Mouse (Mus musculus): ENCODE results near the gene Cntnap1. TPM values are rescaled to one million over a fixed set of nuclear protein-coding genes. Genes with fewer than 3 reads are reported as not detected.

Gene Cntnap1
- polyA plus RNA-seq, 1 experiment from 2014 or later: 2.3 TPM

- no peak for DNase-seq
- 58% methylated on average over 17 of the region's 17 CpGs for WGBS
- no peak; the same call in 1 of the 2 replicates for ATAC-seq (ENCODE audit: low FRiP score, low TSS enrichment)
Observed at GRCm38 (mm10) chr11:101190913-101191907, 20.9 kb downstream of the Cntnap1 start.

GRCm38 (mm10) chr11:101191919-101192470 is 21.7 kb downstream of the Cntnap1 start:
- H3K9me3 ChIP-seq (ENCODE audit: control insufficient read depth, low read length): no peaks in the 10 kb centered on the region
- no peak overlapping the region for H3K9ac ChIP-seq (replicated peaks; ENCODE audit: low read length)
- H3K4me2 ChIP-seq (ENCODE audit: low read length): no peak overlapping the region
- H3K36me3 ChIP-seq (ENCODE audit: control insufficient read depth, insufficient read depth, low read length): peaks cover 26% of the 10 kb centered on the region
- H3K4me3 ChIP-seq (replicated peaks; ENCODE audit: low read depth, low read length): no peak overlapping the region
- H3K4me1 ChIP-seq (ENCODE audit: control insufficient read depth, insufficient read depth, low read length): peaks cover 15% of the 10 kb centered on the region; the same call in 1 of the 2 replicates
- 82% methylated on average over 4 of the region's 4 CpGs for WGBS
- no peak for ATAC-seq (ENCODE audit: low FRiP score, low TSS enrichment)
- H3K27ac ChIP-seq (replicated peaks; ENCODE audit: low read depth, low read length): no peak overlapping the region
- no peak for DNase-seq
- H3K27me3 ChIP-seq (ENCODE audit: control insufficient read depth, insufficient read depth, low read length): no peaks in the 10 kb centered on the region

More at GRCm38 (mm10) chr11:101190913-101191907, 20.9 kb downstream of the Cntnap1 start:
- peaks cover 15% of the 10 kb centered on the region; the same call in 1 of the 2 replicates for H3K4me1 ChIP-seq (ENCODE audit: control insufficient read depth, insufficient read depth, low read length)
- H3K9me3 ChIP-seq (ENCODE audit: control insufficient read depth, low read length): no peaks in the 10 kb centered on the region
- no peaks in the 10 kb centered on the region for H3K27me3 ChIP-seq (ENCODE audit: control insufficient read depth, insufficient read depth, low read length)
- no peak overlapping the region for H3K4me2 ChIP-seq (ENCODE audit: low read length)
- H3K36me3 ChIP-seq (ENCODE audit: control insufficient read depth, insufficient read depth, low read length): peaks cover 18% of the 10 kb centered on the region
- peak overlapping the region; percentile 75; the same call in 1 of the 2 replicates for H3K27ac ChIP-seq (replicated peaks; ENCODE audit: low read depth, low read length)
- no peak overlapping the region for H3K4me3 ChIP-seq (replicated peaks; ENCODE audit: low read depth, low read length)
- no peak overlapping the region for H3K9ac ChIP-seq (replicated peaks; ENCODE audit: low read length)

GRCm38 (mm10) chr11:101192646-101193045 is 22.3 kb downstream of the Cntnap1 start:
- 92% methylated on average over 6 of the region's 6 CpGs for WGBS
- Histone ChIP-seq H3K9me3 (ENCODE audit: control insufficient read depth, low read length) (no peaks in the 10 kb centered on the region), H3K4me2 (ENCODE audit: low read length) (no peak overlapping the region), H3K27ac (replicated peaks; ENCODE audit: low read depth, low read length) (no peak overlapping the region), H3K4me1 (ENCODE audit: control insufficient read depth, insufficient read depth, low read length) (peaks cover 15% of the 10 kb centered on the region; the same call in 1 of the 2 replicates), H3K36me3 (ENCODE audit: control insufficient read depth, insufficient read depth, low read length) (peaks cover 29% of the 10 kb centered on the region), H3K4me3 (replicated peaks; ENCODE audit: low read depth, low read length) (no peak overlapping the region), H3K27me3 (ENCODE audit: control insufficient read depth, insufficient read depth, low read length) (no peaks in the 10 kb centered on the region), H3K9ac (replicated peaks; ENCODE audit: low read length) (no peak overlapping the region)
- DNase-seq (no peak), ATAC-seq (ENCODE audit: low FRiP score, low TSS enrichment) (no peak)

GRCm38 (mm10) chr11:101193076-101193475 is 22.8 kb downstream of the Cntnap1 start:
- DNase-seq (no peak), ATAC-seq (ENCODE audit: low FRiP score, low TSS enrichment) (no peak)
- H3K4me3 ChIP-seq (replicated peaks; ENCODE audit: low read depth, low read length): no peak overlapping the region
- H3K36me3 ChIP-seq (ENCODE audit: control insufficient read depth, insufficient read depth, low read length): peaks cover 33% of the 10 kb centered on the region
- H3K27me3 ChIP-seq (ENCODE audit: control insufficient read depth, insufficient read depth, low read length): no peaks in the 10 kb centered on the region
- H3K4me2 ChIP-seq (ENCODE audit: low read length): no peak overlapping the region
- 91% methylated on average over 7 of the region's 7 CpGs for WGBS
- no peak overlapping the region for H3K9ac ChIP-seq (replicated peaks; ENCODE audit: low read length)
- H3K4me1 ChIP-seq (ENCODE audit: control insufficient read depth, insufficient read depth, low read length): peaks cover 15% of the 10 kb centered on the region; the same call in 1 of the 2 replicates
- H3K9me3 ChIP-seq (ENCODE audit: control insufficient read depth, low read length): no peaks in the 10 kb centered on the region
- no peak overlapping the region for H3K27ac ChIP-seq (replicated peaks; ENCODE audit: low read depth, low read length)

GRCm38 (mm10) chr11:101194137-101194536 is 23.8 kb downstream of the Cntnap1 start:
- peaks cover 41% of the 10 kb centered on the region for H3K36me3 ChIP-seq (ENCODE audit: control insufficient read depth, insufficient read depth, low read length)
- no peak overlapping the region for H3K4me3 ChIP-seq (replicated peaks; ENCODE audit: low read depth, low read length)
- 0 out of 2 replicates have a peak, but pooled peaks cover 8% of the 10 kb centered on the region for H3K4me1 ChIP-seq (ENCODE audit: control insufficient read depth, insufficient read depth, low read length)
- no peaks in the 10 kb centered on the region for H3K27me3 ChIP-seq (ENCODE audit: control insufficient read depth, insufficient read depth, low read length)
- ATAC-seq (ENCODE audit: low FRiP score, low TSS enrichment): no peak
- H3K27ac ChIP-seq (replicated peaks; ENCODE audit: low read depth, low read length): no peak overlapping the region
- WGBS: 86% methylated on average over 5 of the region's 5 CpGs
- H3K9ac ChIP-seq (replicated peaks; ENCODE audit: low read length): no peak overlapping the region
- H3K9me3 ChIP-seq (ENCODE audit: control insufficient read depth, low read length): no peaks in the 10 kb centered on the region
- no peak for DNase-seq
- H3K4me2 ChIP-seq (ENCODE audit: low read length): no peak overlapping the region

- no peaks in the 10 kb centered on the region for H3K27me3 ChIP-seq (ENCODE audit: control insufficient read depth, insufficient read depth, low read length)
- no peak overlapping the region for H3K4me3 ChIP-seq (replicated peaks; ENCODE audit: low read depth, low read length)
- ATAC-seq (ENCODE audit: low FRiP score, low TSS enrichment) (no peak), DNase-seq (no peak)
- peaks cover 47% of the 10 kb centered on the region for H3K36me3 ChIP-seq (ENCODE audit: control insufficient read depth, insufficient read depth, low read length)
- no peaks in the 10 kb centered on the region for H3K9me3 ChIP-seq (ENCODE audit: control insufficient read depth, low read length)
- no peak overlapping the region for H3K4me2 ChIP-seq (ENCODE audit: low read length)
- 91% methylated on average over 6 of the region's 6 CpGs for WGBS
- no peak overlapping the region for H3K9ac ChIP-seq (replicated peaks; ENCODE audit: low read length)
- no peak overlapping the region for H3K27ac ChIP-seq (replicated peaks; ENCODE audit: low read depth, low read length)
- H3K4me1 ChIP-seq (ENCODE audit: control insufficient read depth, insufficient read depth, low read length): 0 out of 2 replicates have a peak, but pooled peaks cover 8% of the 10 kb centered on the region
Observed at GRCm38 (mm10) chr11:101194643-101195042, 24.3 kb downstream of the Cntnap1 start.

GRCm38 (mm10) chr11:101195101-101195500 is 24.8 kb downstream of the Cntnap1 start:
- 91% methylated on average over 1 of the region's 1 CpGs for WGBS
- H3K9ac ChIP-seq (replicated peaks; ENCODE audit: low read length): no peak overlapping the region
- no peak overlapping the region for H3K4me2 ChIP-seq (ENCODE audit: low read length)
- ATAC-seq (ENCODE audit: low FRiP score, low TSS enrichment) (no peak), DNase-seq (no peak)
- H3K9me3 ChIP-seq (ENCODE audit: control insufficient read depth, low read length): no peaks in the 10 kb centered on the region
- H3K27ac ChIP-seq (replicated peaks; ENCODE audit: low read depth, low read length): no peak overlapping the region
- no peak overlapping the region for H3K4me3 ChIP-seq (replicated peaks; ENCODE audit: low read depth, low read length)
- H3K36me3 ChIP-seq (ENCODE audit: control insufficient read depth, insufficient read depth, low read length): peaks cover 49% of the 10 kb centered on the region
- H3K4me1 ChIP-seq (ENCODE audit: control insufficient read depth, insufficient read depth, low read length): 0 out of 2 replicates have a peak, but pooled peaks cover 5% of the 10 kb centered on the region
- H3K27me3 ChIP-seq (ENCODE audit: control insufficient read depth, insufficient read depth, low read length): no peaks in the 10 kb centered on the region

- Histone ChIP-seq H3K4me1 (ENCODE audit: control insufficient read depth, insufficient read depth, low read length) (0 out of 2 replicates have a peak, but pooled peaks cover 2% of the 10 kb centered on the region), H3K27ac (replicated peaks; ENCODE audit: low read depth, low read length) (no peak overlapping the region), H3K27me3 (ENCODE audit: control insufficient read depth, insufficient read depth, low read length) (no peaks in the 10 kb centered on the region), H3K9me3 (ENCODE audit: control insufficient read depth, low read length) (no peaks in the 10 kb centered on the region), H3K9ac (replicated peaks; ENCODE audit: low read length) (no peak overlapping the region), H3K36me3 (ENCODE audit: control insufficient read depth, insufficient read depth, low read length) (peaks cover 49% of the 10 kb centered on the region), H3K4me2 (ENCODE audit: low read length) (no peak overlapping the region), H3K4me3 (replicated peaks; ENCODE audit: low read depth, low read length) (no peak overlapping the region)
- WGBS: 89% methylated on average over 8 of the region's 8 CpGs
- DNase-seq: no peak
- ATAC-seq (ENCODE audit: low FRiP score, low TSS enrichment): no peak
Observed at GRCm38 (mm10) chr11:101195571-101195970, 25.2 kb downstream of the Cntnap1 start.
